Mouse (Mus musculus) MEL (cell line): Measurements from ENCODE around the gene Serpina1b.

Source experiments
- CTCF ChIP-seq, 3 experiments: IDR thresholded peaks in 2 of 3; conservative IDR thresholded peaks in 1 of 3; 2 replicates each; pipeline ENCODE4 v1.5.1; 2011 to 2012; ENCODE audit warnings: low read length in 3 of 3, low read depth in 2 of 3, mild to moderate bottlenecking in 2 of 3, improper control_type of control experiment in 1 of 3, inconsistent platforms in 1 of 3, mixed read lengths in 1 of 3, moderate library complexity in 1 of 3; ENCODE audit not compliant: control insufficient read depth in 1 of 3, insufficient read depth in 1 of 3, poor library complexity in 1 of 3, severe bottlenecking in 1 of 3
- MAFK ChIP-seq: IDR thresholded peaks from 2 replicates; pipeline ENCODE4 v1.6.1; 2011; ENCODE audit warnings: low read depth, mild to moderate bottlenecking, low read length, improper control_type of control experiment, borderline replicate concordance
- POLR2A ChIP-seq, 2 experiments: IDR thresholded peaks; 2 replicates each; pipeline ENCODE4 v1.6.1; 2011 to 2012; ENCODE audit warnings: low read length in 2 of 2, mild to moderate bottlenecking in 2 of 2, control low read depth in 1 of 2, improper control_type of control experiment in 1 of 2, low read depth in 1 of 2, moderate library complexity in 1 of 2; ENCODE audit not compliant: control insufficient read depth in 1 of 2, insufficient read depth in 1 of 2, poor library complexity in 1 of 2

DNA sequence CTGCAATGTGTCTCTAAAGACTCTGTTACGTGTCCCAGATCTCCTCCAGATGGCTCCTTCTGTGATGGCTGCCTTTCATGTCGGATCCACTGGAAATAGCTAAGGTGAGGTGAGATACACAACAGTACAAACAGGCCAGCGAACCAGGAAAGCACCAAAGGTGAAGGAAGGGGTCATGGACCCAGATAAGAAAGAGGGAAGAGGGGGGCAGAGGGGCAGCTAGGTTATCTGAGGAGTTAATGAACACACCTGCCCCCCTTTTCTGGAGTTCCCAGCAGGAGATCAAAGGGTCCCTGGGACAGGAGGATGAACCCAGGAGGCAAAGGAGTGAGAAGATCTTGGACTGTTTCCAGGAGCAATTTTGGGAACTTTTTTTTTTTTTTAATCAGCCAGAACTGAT lies 144.8 kb downstream of the Serpina1b start:
- TF ChIP-seq MAFK, result no peak
- no peak for TF ChIP-seq CTCF (IDR thresholded peaks at IDR 0.05 in 2 of 3, conservative IDR thresholded peaks at IDR 0.05 in 1 of 3; ENCODE audit: control insufficient read depth in 1 of 3, insufficient read depth in 1 of 3, low read depth in 2 of 3, low read length in 3 of 3, poor library complexity in 1 of 3, severe bottlenecking in 1 of 3)
- TF ChIP-seq POLR2A (IDR thresholded peaks at IDR 0.05; ENCODE audit: control insufficient read depth in 1 of 2, insufficient read depth in 1 of 2, low read depth in 1 of 2, low read length in 2 of 2, poor library complexity in 1 of 2), result no peak
